Mouse (Mus musculus): ENCODE measurements around the gene Samhd1.

DNA sequence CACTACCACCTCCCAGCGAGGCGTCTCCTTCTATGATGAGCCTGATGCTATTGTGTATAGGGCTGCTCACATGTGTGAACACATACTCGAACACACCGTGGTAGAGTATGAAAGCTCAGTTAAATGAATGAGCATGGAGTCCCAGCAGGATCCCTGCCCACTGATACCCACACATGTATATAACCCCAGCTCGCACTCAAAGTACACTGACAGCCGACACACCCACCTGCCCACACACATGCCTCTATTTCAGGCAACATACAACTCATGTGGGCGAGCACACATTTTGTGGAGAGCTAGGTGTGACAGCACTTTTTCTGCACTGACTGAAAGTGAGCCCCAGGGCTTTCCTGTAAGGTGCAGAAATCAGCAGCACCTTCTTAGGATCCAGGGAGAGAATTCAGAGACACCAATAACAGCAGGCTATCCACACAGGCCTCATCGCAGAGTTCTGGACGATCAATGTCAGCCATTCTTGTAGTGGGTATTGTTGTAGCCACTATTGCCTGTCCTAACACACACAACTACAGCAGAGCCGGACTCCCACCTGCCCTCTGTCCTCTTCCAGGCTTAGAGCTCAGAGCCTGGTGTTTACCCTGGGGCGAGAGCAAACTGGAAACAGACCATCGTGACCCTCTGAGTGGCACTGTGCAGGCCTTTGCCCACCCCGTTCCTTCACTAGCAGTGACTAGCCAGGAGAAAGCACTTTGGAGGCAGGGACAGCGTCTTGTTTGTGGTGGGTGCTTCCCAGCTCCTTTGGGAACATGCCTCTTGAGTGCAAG, 47.3 kb downstream of the Samhd1 start:
- TF ChIP-seq GATA1 (IDR thresholded peaks at IDR 0.05; ENCODE audit: low read length) (no peak), TAL1 (IDR thresholded peaks at IDR 0.05; ENCODE audit: low read length) (no peak)

All from erythroblast, embryonic 14.5 days (primary cell).